Mouse (Mus musculus) CH12.LX (cell line): ENCODE results near the gene Pnmal1. TPM values are rescaled to one million over a fixed set of nuclear protein-coding genes. Genes with fewer than 3 reads are reported as not detected.

ENCODE experiments used
- DNase-seq: peaks from one replicate; pipeline ENCODE4 v3.0.0-alpha.2; 2013; ENCODE audit errors: extremely low read depth
- H3K27ac ChIP-seq: 2 replicates; pipeline ENCODE4 v1.5.1; 2012; ENCODE audit warnings: low read depth, mild to moderate bottlenecking, control low read depth, moderate library complexity; ENCODE audit not compliant: insufficient read depth
- H3K27me3 ChIP-seq: replicated peaks from 2 replicates; pipeline ENCODE3; 2012; ENCODE audit warnings: inconsistent platforms
- H3K36me3 ChIP-seq, 2 experiments: replicated peaks in 1 of 2; 2 replicates each; pipeline versions ENCODE3 to v1.6.1; 2012; ENCODE audit warnings: inconsistent platforms in 1 of 2, low read length in 1 of 2, mild to moderate bottlenecking in 1 of 2, mixed read lengths in 1 of 2, moderate library complexity in 1 of 2; ENCODE audit not compliant: control insufficient read depth in 1 of 2, insufficient read depth in 1 of 2
- H3K4me1 ChIP-seq, 2 experiments: 2 replicates each; pipeline ENCODE4 v1.6.1; 2012; ENCODE audit warnings: inconsistent platforms in 1 of 2, moderate library complexity in 1 of 2; ENCODE audit not compliant: insufficient read depth in 2 of 2, control insufficient read depth in 1 of 2
- H3K4me2 ChIP-seq: 2 replicates; pipeline ENCODE4 v1.6.1; 2012; ENCODE audit warnings: low read depth, mild to moderate bottlenecking, control low read depth; ENCODE audit not compliant: poor library complexity, insufficient read depth, severe bottlenecking
- H3K4me3 ChIP-seq, 3 experiments: fragments of 150-350 bp in 1 of 3; sonication (generic) in 1 of 3; replicated peaks in 1 of 3; 2 replicates each; pipeline versions ENCODE3 to v1.5.1; 2011 to 2012; ENCODE audit warnings: low read depth in 2 of 3, low read length in 2 of 3, mild to moderate bottlenecking in 2 of 3, moderate library complexity in 2 of 3, control low read depth in 1 of 3, improper control_type of control experiment in 1 of 3, inconsistent platforms in 1 of 3, mixed read lengths in 1 of 3; ENCODE audit not compliant: poor library complexity in 1 of 3
- H3K79me2 ChIP-seq: replicated peaks from 2 replicates; pipeline ENCODE4 v1.6.1; 2012; ENCODE audit warnings: mild to moderate bottlenecking, moderate library complexity; ENCODE audit not compliant: control insufficient read depth, poor library complexity, insufficient read depth, severe bottlenecking; ENCODE audit errors: extremely low read depth
- H3K9ac ChIP-seq: 2 replicates; pipeline ENCODE4 v1.6.1; 2012; ENCODE audit warnings: low read depth, mild to moderate bottlenecking, control low read depth, moderate library complexity; ENCODE audit not compliant: insufficient read depth
- H3K9me3 ChIP-seq: replicated peaks from 2 replicates; pipeline ENCODE3; 2012; ENCODE audit warnings: low read length, inconsistent platforms, mixed read lengths
- CHD1 ChIP-seq: IDR thresholded peaks from 2 replicates; pipeline ENCODE4 v1.6.1; 2012; ENCODE audit warnings: low read depth, low read length, improper control_type of control experiment, inconsistent platforms
- CTCF ChIP-seq, 2 experiments: IDR thresholded peaks in 1 of 2; conservative IDR thresholded peaks in 1 of 2; 2 replicates each; pipeline ENCODE4 v1.5.1; 2011 to 2012; ENCODE audit warnings: low read depth in 2 of 2, low read length in 2 of 2, improper control_type of control experiment in 1 of 2, inconsistent platforms in 1 of 2, mild to moderate bottlenecking in 1 of 2, moderate library complexity in 1 of 2
- ELF1 ChIP-seq: IDR thresholded peaks from 2 replicates; pipeline ENCODE4 v1.6.1; 2014; ENCODE audit warnings: low read depth, mild to moderate bottlenecking, inconsistent platforms, low read length, improper control_type of control experiment
- GABPA ChIP-seq: IDR thresholded peaks from 2 replicates; pipeline ENCODE4 v1.6.1; 2012; ENCODE audit warnings: low read depth, low read length, improper control_type of control experiment, inconsistent platforms; ENCODE audit not compliant: insufficient replicate concordance
- MAFK ChIP-seq: IDR thresholded peaks from 2 replicates; pipeline ENCODE4 v1.6.1; 2011; ENCODE audit warnings: low read length, improper control_type of control experiment; ENCODE audit not compliant: insufficient replicate concordance
- MAX ChIP-seq: IDR thresholded peaks from 2 replicates; pipeline ENCODE4 v1.6.1; 2011; ENCODE audit warnings: low read length, improper control_type of control experiment
- POLR2A ChIP-seq: IDR thresholded peaks from 2 replicates; pipeline ENCODE4 v1.6.1; 2011; ENCODE audit warnings: low read depth, mild to moderate bottlenecking, improper control_type of control experiment, low read length
- TBP ChIP-seq: conservative IDR thresholded peaks from 2 replicates; pipeline ENCODE4 v1.6.1; 2011; ENCODE audit warnings: low read depth, low read length, improper control_type of control experiment
- UBTF ChIP-seq: IDR thresholded peaks from 2 replicates; pipeline ENCODE4 v1.6.1; 2012; ENCODE audit warnings: low read depth, mild to moderate bottlenecking, inconsistent platforms, low read length, improper control_type of control experiment, moderate library complexity
- USF2 ChIP-seq: conservative IDR thresholded peaks from 2 replicates; pipeline ENCODE4 v1.6.1; 2011; ENCODE audit warnings: low read depth, low read length, improper control_type of control experiment
- ZKSCAN1 ChIP-seq: IDR thresholded peaks from 2 replicates; pipeline ENCODE4 v1.6.1; 2012; ENCODE audit warnings: low read depth, inconsistent platforms, low read length, improper control_type of control experiment, borderline replicate concordance
- ZMIZ1 ChIP-seq: IDR thresholded peaks from 2 replicates; pipeline ENCODE4 v1.6.1; 2012; ENCODE audit warnings: low read depth, mild to moderate bottlenecking, inconsistent platforms, low read length, improper control_type of control experiment
- dilution Hi-C: fragments of 300-500 bp; cut with MboI; formaldehyde crosslinking; loops from 2 replicates; pipeline ENCODE4 v1.14.3; 2020; ENCODE audit warnings: low sequenced_read_pairs; ENCODE audit not compliant: extremely low pct_unique_long_range_greater_than_20kb, extremely low pct_ligation_motif_present
- in situ Hi-C: fragments of 300-500 bp; cut with MboI; formaldehyde crosslinking; loops from 3 replicates; pipeline ENCODE4 v1.14.3; 2019; ENCODE audit warnings: low sequenced_read_pairs, low pct_ligation_motif_present, low pct_unique_long_range_greater_than_20kb, mixed read lengths
- polyA plus RNA-seq: library from polyadenylated mRNA; unstranded; fragments of >175 nt; gene quantifications from 2 replicates; pipeline ENCODE4 v1.2.1, GENCODE M21; 2012; ENCODE audit warnings: low read depth; ENCODE audit not compliant: insufficient read length
- total RNA-seq, 2 experiments: library from RNA; depleted of rRNA; stranded (reverse); fragments of 300-350 nt in 1 of 2; fragments of >200 nt in 1 of 2; gene quantifications; 2 replicates each; pipeline ENCODE4 v1.2.3; 2012 to 2014

Pnmal1 gene
- total and polyA plus RNA-seq, 3 experiments: 0.07 to 0.13 TPM; not detected in 1

DNA sequence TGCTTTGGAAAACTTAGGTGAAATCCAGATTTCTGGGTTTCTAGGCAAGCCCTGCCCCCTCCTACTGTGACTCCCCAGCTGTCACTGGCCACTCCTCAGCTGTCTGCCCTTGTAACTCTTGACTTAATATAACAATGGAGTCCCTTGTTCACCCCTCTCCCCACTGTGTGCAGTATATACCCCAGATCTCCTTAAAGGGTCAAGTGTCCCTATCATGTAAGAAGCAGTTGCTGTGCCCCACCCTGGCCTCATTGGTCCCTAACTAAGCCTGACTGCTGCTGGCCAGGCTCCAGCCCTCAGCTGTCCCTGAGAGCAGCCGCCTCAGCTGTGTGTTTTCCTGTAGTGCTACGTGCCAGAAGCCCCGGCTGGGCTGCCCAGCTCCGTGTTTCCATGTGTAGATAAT, 11.5 kb upstream of the Pnmal1 start:
- in situ Hi-C loops: no loop called here
- Histone ChIP-seq H3K4me2 (no peak overlapping the region), H3K4me1 (peaks cover 0 to 9% of the 10 kb centered on the region in 2 experiments; a peak in 1 of 4 replicates), H3K36me3 (no peaks in the 10 kb centered on the region), H3K27ac (no peak overlapping the region), H3K9me3 (peaks cover 14% of the 10 kb centered on the region), H3K9ac (no peak overlapping the region), H3K79me2 (no peaks in the 10 kb centered on the region), H3K27me3 (peaks cover 38% of the 10 kb centered on the region), H3K4me3 (no peak overlapping the region)
- dilution Hi-C loops: no loop called here
- no peak for DNase-seq
- TF ChIP-seq CHD1: no peak
- TF ChIP-seq MAX: no peak
- no peak for TF ChIP-seq ZKSCAN1
- no peak for TF ChIP-seq GABPA
- no peak for TF ChIP-seq POLR2A
- TF ChIP-seq TBP: no peak
- TF ChIP-seq USF2: no peak
- TF ChIP-seq CTCF (conservative IDR thresholded peaks at IDR 0.05 in 1 of 2, IDR thresholded peaks at IDR 0.05 in 1 of 2; ENCODE audit: low read depth in 2 of 2, low read length in 2 of 2): no peak
- no peak for TF ChIP-seq ELF1
- no peak for TF ChIP-seq ZMIZ1
- no peak for TF ChIP-seq MAFK
- no peak for TF ChIP-seq UBTF

DNA sequence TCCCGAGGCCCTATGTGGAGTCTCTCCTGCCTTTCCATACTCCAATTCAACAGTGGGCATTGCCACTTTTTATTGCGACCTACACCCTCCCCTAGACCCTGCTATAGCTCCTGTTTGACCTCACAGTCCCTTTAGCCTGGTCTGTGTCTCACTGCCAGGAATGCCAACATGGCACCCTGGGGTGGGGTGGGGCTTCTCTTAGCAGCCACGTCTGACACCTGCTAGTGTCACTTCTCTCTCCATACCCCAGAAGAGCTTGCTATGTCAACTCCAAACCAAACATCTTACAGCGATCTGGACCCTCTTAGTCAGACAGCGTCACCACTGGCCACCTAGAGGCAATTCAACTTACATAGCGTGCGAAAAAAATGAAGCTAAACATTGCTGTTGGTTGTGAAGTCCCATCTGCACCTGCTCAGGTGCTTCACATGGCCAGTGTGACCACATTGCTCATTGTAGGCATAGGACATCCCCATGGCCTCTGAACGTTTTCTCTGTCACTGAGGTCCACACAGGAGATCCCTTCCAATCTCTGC, 10.5 kb upstream of the Pnmal1 start:
- H3K4me3 ChIP-seq: no peak overlapping the region
- H3K79me2 ChIP-seq: no peaks in the 10 kb centered on the region
- dilution Hi-C loops: no loop called here
- H3K4me2 ChIP-seq: no peak overlapping the region
- peaks cover 0 to 9% of the 10 kb centered on the region in 2 experiments; a peak in 1 of 4 replicates for H3K4me1 ChIP-seq
- peaks cover 14% of the 10 kb centered on the region for H3K9me3 ChIP-seq
- in situ Hi-C loops: no loop called here
- no peak for TF ChIP-seq CTCF (conservative IDR thresholded peaks at IDR 0.05 in 1 of 2, IDR thresholded peaks at IDR 0.05 in 1 of 2; ENCODE audit: low read depth in 2 of 2, low read length in 2 of 2)
- no peak for TF ChIP-seq POLR2A
- TF ChIP-seq TBP: no peak
- no peak overlapping the region for H3K27ac ChIP-seq
- H3K27me3 ChIP-seq: peaks cover 29% of the 10 kb centered on the region
- H3K36me3 ChIP-seq: no peaks in the 10 kb centered on the region
- DNase-seq: no peak
- no peak overlapping the region for H3K9ac ChIP-seq
